Mouse (Mus musculus) cerebral cortex, adult 2 months (tissue): Measurements from ENCODE around the gene Ankar.

Experiments used
- WGBS: fragments of 180-500 bp; shearing (Covaris S2); methylation state at CpG from one replicate; pipeline ENCODE4 v1.1.7; 2018; 5-methylcytosine and 5-hydroxymethylcytosine counted together

Ankar gene

DNA sequence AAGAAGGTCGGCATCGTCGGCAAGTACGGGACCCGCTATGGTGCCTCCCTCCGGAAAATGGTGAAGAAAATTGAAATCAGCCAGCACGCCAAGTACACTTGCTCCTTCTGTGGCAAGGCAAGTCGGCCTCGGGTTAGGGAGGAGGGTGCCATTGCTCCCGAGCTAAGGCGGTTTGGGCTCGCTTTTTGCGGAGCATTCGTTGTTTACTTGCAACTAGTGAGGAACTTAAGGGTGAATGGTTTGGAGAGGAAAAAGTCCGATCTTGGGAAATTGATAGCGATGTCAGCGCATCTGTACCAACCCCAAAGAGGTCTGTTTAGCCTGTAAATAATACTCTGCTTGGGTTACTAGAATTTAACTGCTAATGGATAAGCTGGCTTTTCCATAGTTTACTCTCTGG, 11.3 kb upstream of the Ankar start:
- 2% methylated on average over 17 of the region's 17 CpGs for WGBS

GRCm38 (mm10) chr1:72710753-72711653, 10.6 kb upstream of the Ankar start, which contains the start of gene Rpl37a:
Rpl37a (plus strand) TSS chr1:72711290.
- 2% methylated on average over 68 of the region's 68 CpGs for WGBS

DNA sequence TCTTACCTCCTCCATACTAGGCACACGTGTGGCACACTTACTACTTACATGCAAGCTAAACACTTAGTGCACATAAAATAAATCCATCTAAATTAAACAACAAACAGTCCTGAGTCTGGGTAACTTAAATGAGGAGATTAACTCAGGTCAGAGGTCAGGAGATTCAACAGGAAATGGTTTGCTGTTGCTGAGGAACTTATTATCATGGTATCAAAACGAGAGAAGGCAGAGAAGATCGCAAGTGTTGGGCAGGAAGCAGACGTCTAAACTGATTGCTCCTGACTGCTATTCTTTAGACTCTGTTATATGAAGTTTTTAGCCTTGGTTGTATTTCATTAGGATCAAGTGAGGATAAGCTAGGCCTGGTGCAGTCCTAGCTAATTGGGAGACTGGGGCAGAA, 7.1 kb upstream of the Ankar start:
- 66% methylated on average over 4 of the region's 4 CpGs for WGBS

- WGBS: 43% methylated on average over 4 of the region's 4 CpGs
Observed at GRCm38 (mm10) chr1:72698651-72699050, 1.7 kb downstream of the Ankar start.

- WGBS: 54% methylated on average over 3 of the region's 3 CpGs
Observed at GRCm38 (mm10) chr1:72696256-72696655, 4.1 kb downstream of the Ankar start.

GRCm38 (mm10) chr1:72673070-72673469, 27.3 kb downstream of the Ankar start:
- 65% methylated on average over 3 of the region's 3 CpGs for WGBS

DNA sequence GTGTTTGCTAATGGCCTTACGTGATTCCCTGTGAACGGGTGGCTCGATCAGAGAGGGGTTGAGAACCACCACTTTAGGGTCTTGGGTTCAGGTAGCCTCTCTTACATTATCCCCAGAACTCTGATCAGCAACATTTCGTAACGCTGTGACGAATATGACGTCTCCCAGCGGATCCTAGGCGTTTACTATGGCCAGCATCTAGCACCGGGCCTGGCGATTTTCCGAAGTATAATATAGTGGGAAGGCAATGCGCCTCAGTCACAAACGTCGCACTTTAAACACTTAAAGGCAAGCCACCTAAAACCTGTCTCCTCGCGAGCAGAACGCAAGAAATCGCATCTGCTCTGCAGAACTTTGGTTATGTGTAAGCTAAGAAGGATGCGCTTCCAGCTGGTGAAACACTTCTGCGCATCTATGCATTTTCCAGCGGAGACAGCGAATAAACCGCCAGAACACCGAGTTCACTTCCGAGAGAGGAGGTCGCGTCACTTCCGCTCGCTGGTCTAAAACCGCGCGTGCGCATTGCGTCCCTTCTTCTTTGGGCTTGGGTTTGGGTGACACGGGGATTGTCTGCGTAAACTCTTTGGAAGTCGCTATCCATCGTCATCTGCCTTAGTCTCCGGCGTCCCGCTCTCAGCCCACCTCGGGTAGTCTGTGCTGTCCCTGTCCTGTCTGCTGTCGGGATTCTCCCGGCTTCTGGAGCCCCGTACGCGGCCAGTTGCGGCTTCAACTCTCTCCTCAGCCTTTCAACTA, 59.5 kb downstream of the Ankar start:
- 35% methylated on average over 49 of the region's 49 CpGs for WGBS

DNA sequence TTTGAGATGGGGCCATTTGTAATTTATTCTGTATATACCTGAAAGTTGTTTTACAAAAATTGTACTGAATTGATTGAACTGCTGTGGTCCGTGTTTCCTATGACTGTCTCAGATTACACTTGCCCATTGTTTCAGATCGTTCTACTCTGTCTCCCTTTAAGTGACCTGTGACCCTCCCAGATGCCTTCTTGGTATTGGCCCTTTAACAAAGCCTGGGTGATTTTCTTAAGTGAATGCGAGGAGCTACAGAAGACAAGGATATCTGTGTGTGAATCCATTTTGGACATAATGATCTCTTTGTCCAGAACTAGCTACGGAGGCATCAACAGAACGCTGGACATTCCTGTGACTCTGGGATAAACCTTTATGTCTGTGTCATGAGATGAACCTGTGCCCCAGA, 65.2 kb downstream of the Ankar start:
- WGBS: 58% methylated on average over 5 of the region's 5 CpGs

- 68% methylated on average over 6 of the region's 6 CpGs for WGBS
Observed at GRCm38 (mm10) chr1:72612172-72612571, 88.2 kb downstream of the Ankar start.

DNA sequence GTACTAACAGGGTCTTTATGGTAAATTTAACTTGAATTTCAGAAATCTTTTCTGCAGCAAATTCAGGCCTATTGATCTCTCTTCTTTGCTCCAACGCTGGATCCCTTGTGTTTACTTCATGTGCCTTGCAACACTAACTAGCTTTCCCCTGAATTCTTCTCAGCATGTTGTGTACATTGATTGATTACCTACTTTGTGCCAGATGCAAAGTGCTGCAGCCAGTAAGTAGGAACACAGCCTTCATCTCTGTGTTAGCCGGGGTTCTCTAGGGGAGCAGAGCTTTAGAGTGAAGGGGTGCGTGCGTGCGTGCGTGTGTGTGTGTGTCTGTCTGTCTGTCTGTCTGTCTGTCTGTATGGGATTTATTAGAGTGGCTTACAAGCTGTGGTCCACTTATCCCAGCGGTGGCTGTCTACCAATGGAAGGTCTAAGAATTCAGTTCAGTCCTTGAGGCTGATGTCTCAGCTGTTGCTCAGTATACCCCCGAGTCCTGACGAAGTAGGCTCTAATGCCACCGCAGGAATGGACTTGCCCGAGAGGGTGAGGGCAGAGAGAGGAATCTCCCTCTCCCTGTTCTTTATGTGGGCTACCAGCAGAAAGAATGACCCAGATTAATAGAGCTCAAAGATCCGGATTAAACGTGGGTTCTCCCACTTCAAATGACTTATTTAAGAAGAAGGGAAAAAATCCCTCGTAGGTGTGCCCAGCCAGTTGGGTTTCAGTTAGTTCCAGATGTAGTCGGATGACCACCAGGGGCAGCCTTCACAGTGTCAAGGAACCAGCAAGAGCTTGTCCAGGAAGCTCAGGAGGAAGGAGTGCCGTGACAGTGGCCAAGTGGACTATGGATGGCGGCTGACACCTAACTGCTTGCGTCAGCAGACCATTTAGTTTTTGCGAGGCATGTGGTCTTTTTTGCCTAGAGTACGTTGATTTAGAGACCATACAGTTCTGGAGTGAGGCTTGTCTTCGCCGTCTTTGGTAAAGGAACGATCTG, 90.2 kb downstream of the Ankar start:
- 91% methylated on average over 23 of the region's 23 CpGs for WGBS

DNA sequence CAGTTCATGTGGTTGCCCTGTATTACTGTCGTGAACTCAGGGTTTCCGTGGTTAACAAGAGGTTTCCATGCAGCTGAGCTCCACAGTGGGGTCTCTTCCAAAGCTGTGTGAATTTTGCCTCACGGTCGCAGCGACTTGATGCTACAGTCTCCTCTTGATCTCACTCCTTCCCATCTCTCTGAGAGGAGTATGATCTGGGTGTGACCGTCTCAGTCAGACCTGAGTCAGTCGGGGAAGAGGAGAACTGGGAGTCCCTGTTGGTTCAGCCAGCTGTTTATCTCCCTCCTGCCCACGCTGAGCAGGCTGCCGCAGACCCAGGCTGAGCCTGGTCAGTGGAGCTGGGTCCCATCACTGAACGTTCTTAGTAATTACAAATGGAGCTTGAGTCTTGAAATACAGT, 91.2 kb downstream of the Ankar start:
- WGBS: 86% methylated on average over 10 of the region's 10 CpGs

GRCm38 (mm10) chr1:72606186-72606673, 94.1 kb downstream of the Ankar start:
- WGBS: 78% methylated on average over 12 of the region's 12 CpGs

DNA sequence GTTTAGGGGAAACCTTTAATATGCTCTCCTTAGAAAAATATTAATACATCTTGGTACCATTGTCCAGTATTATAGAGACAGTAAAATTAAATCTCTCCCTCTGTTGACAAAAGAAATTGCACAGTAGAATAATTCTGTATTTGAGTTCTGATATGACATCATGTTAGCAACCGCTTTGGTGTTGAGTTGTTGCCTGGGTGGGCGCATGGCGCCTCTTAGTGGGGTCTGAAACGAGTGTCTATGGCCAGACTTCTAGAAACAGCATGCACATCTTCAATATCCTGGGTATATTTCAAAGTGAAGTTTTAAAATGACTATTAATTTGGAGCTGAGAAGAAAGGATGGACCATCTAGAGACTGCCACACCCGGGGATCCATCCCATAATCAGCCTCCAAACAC, 97.6 kb downstream of the Ankar start:
- WGBS: 87% methylated on average over 5 of the region's 5 CpGs

GRCm38 (mm10) chr1:72602186-72602585, 98.2 kb downstream of the Ankar start:
- 86% methylated on average over 5 of the region's 5 CpGs for WGBS

- WGBS: 86% methylated on average over 7 of the region's 7 CpGs
Observed at GRCm38 (mm10) chr1:72601233-72601632, 99.1 kb downstream of the Ankar start.

DNA sequence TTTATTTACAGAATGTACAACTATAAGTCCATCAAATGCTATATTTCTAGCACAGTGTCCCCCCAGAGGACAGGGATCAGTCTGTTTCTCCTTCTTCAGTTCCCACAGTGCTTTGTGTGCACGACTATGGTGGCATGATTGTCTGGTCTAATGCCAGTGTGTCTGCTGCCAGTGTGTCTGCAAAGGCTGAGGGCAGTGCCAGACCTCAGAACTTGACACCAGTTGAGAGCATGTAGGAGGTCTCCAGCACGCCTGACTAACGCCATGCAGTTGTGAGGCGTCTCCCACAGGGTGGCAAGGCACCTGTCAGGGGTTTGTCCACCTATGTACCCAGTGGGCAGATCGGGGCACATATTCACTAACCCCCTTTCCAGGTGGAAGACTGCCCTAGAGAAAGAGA, 99.6 kb downstream of the Ankar start:
- 79% methylated on average over 5 of the region's 5 CpGs for WGBS

DNA sequence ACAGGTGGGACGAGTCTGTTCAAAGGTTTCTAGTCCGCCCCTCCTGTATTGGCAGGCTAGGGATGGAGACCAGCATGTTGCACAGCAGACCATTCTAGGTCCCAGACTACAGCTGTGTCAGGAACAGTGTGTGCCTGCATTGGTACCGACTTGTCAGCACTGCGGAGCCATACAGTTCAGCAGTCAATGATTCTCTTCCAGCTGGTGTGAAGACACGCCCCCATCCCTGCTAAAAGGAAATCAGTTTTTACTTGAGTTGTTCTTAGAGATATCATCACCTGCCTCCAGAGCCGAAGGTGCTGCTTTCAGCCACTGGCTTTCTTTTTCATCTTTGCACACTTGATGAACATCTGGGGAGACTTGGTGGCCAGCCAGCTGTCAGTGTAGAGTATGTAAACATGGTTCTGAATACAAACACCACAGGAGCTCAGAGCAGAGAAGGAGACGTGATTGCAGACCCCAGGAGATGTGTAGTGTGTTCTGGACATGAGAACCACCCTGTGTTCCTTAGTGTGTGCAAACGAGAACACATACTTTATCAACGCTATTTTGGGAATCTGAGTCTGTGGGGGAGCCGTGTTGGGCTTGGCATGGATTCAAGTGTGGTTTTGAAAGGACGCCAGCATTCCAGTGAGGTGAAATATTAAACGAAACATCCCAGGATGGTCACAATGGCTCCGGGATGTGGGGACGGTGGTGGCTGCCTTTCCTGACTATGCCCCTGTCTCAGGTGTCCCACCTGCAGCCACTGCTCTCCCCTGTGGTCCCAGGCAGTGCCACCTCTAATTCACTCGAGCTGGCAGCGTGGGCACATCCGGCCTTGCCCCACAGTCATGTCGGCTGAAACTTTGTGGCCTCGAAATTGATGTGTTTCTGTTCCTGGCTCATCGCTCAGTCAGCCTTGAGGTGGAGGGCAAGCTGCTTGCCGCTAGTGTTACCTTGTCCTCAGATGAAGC, 101.0 kb downstream of the Ankar start:
- WGBS: 62% methylated on average over 21 of the region's 21 CpGs

GRCm38 (mm10) chr1:72596231-72596630, 104.1 kb downstream of the Ankar start:
- WGBS: 66% methylated on average over 5 of the region's 5 CpGs

GRCm38 (mm10) chr1:72595686-72596085, 104.7 kb downstream of the Ankar start:
- WGBS: 95% methylated on average over 12 of the region's 12 CpGs

GRCm38 (mm10) chr1:72593340-72593951, 106.9 kb downstream of the Ankar start:
- WGBS: 28% methylated on average over 20 of the region's 20 CpGs
